11 mouse cellular contexts compared by ENCODE assay signal in genomic region chr5:33217663-33218062, GRCm38 (mm10). TPM values are rescaled to one million over a fixed set of nuclear protein-coding genes. Genes with fewer than 3 reads are reported as not detected.
A peak's percentile ranks its signal among the peaks of the same experiment; 100 is the strongest.
DNase-seq lines count a peak whose midpoint lies in the region; ATAC-seq and TF ChIP-seq lines count a peak whose summit lies in the region.
"Had no signal": no experiment of that assay in that cellular context is flagged by ENCODE, and none has a peak within 500 bp of the region (broad histone marks: within the 10 kb centered on the region; RNA-seq: fewer than 3 reads in every experiment).

No protein-coding gene starts in this region.

- no peak overlapping the region for H3K4me2 ChIP-seq in midbrain, postnatal 0 days (ENCODE audit: low read depth, low read length, poor library complexity, severe bottlenecking)
- H3K4me2 ChIP-seq in stomach, embryonic 16.5 days (ENCODE audit: low read depth, low read length), result peak overlapping the region; percentile 45
- H3K4me2 ChIP-seq: hindbrain, embryonic 12.5 days had no signal

- TF ChIP-seq CTCF in midbrain, postnatal 0 days (IDR thresholded peaks at IDR 0.05), result no peak

- no peak overlapping the region for H3K9ac ChIP-seq in midbrain, postnatal 0 days (replicated peaks; ENCODE audit: low read length, poor library complexity, severe bottlenecking)
- peak overlapping the region; percentile 60 for H3K9ac ChIP-seq in stomach, embryonic 16.5 days (ENCODE audit: low read length)
- H3K9ac ChIP-seq: hindbrain, embryonic 12.5 days had no signal

- peaks cover 79% of the 10 kb centered on the region for H3K4me1 ChIP-seq in heart, embryonic 10.5 days
- H3K4me1 ChIP-seq in midbrain, embryonic 10.5 days, result peaks cover 36% of the 10 kb centered on the region
- no peaks in the 10 kb centered on the region for H3K4me1 ChIP-seq in midbrain, postnatal 0 days (ENCODE audit: insufficient read depth, low read length)
- H3K4me1 ChIP-seq in stomach, embryonic 16.5 days (ENCODE audit: control insufficient read depth, insufficient read depth, low read length), result peaks cover 48% of the 10 kb centered on the region

- peak overlapping the region; percentile 36 for H3K4me3 ChIP-seq in heart, embryonic 10.5 days
- H3K4me3 ChIP-seq in midbrain, embryonic 10.5 days, result no peak overlapping the region
- no peak overlapping the region for H3K4me3 ChIP-seq in midbrain, postnatal 0 days (ENCODE audit: low read depth, low read length)
- H3K4me3 ChIP-seq in stomach, embryonic 16.5 days (replicated peaks; ENCODE audit: low read length), result peak overlapping the region; percentile 33
- H3K4me3 ChIP-seq: hindbrain, embryonic 12.5 days had no signal

- intact Hi-C loops in heart, postnatal 14 days (cut with DNase I), result no loop called here

- no peaks in the 10 kb centered on the region for H3K36me3 ChIP-seq in heart, embryonic 10.5 days
- no peaks in the 10 kb centered on the region for H3K36me3 ChIP-seq in midbrain, embryonic 10.5 days
- no peaks in the 10 kb centered on the region for H3K36me3 ChIP-seq in midbrain, postnatal 0 days (ENCODE audit: insufficient read depth, low read length)
- H3K36me3 ChIP-seq in stomach, embryonic 16.5 days (ENCODE audit: control insufficient read depth, insufficient read depth, low read length), result no peaks in the 10 kb centered on the region
- H3K36me3 ChIP-seq: hindbrain, embryonic 12.5 days had no signal

- ATAC-seq in midbrain, postnatal 0 days (ENCODE audit: low FRiP score), result no peak
- ATAC-seq in stomach, embryonic 16.5 days (ENCODE audit: insufficient read depth, low FRiP score), result peak; percentile 22; the same call in 1 of the 2 replicates
- no peak for ATAC-seq in erythroid progenitor cell, adult 5-6 weeks (replicated peaks; ENCODE audit: low FRiP score, poor library complexity, severe bottlenecking)
- ATAC-seq: forebrain, embryonic 16.5 days had no signal

- WGBS in heart, embryonic 10.5 days, result 14% methylated on average over 3 of the region's 3 CpGs
- 66% methylated on average over 3 of the region's 3 CpGs for WGBS in midbrain, embryonic 10.5 days
- 66% methylated on average over 3 of the region's 3 CpGs for WGBS in midbrain, postnatal 0 days
- 46% methylated on average over 3 of the region's 3 CpGs for WGBS in stomach, embryonic 16.5 days

- no peaks in the 10 kb centered on the region for H3K9me3 ChIP-seq in heart, embryonic 10.5 days
- no peaks in the 10 kb centered on the region for H3K9me3 ChIP-seq in midbrain, embryonic 10.5 days (replicated peaks)
- no peaks in the 10 kb centered on the region for H3K9me3 ChIP-seq in midbrain, postnatal 0 days (ENCODE audit: low read length)
- H3K9me3 ChIP-seq in stomach, embryonic 16.5 days (replicated peaks; ENCODE audit: control insufficient read depth, low read length), result no peaks in the 10 kb centered on the region
- H3K9me3 ChIP-seq: hindbrain, embryonic 12.5 days had no signal

- DNase-seq in heart, embryonic 10.5 days (ENCODE audit: low spot score), result peak; percentile 87
- DNase-seq in heart, postnatal 14 days, result no peak
- DNase-seq in midbrain, embryonic 10.5 days (ENCODE audit: low spot score), result no peak
- no peak for DNase-seq in midbrain, postnatal 0 days (ENCODE audit: low spot score)
- DNase-seq in liver, result peak; percentile 30
- no peak for DNase-seq in ovary, postnatal 10 days (ENCODE audit: low spot score)
- DNase-seq: cerebellum, postnatal 25 days had no signal

- H3K27me3 ChIP-seq in heart, embryonic 10.5 days (ENCODE audit: insufficient read depth, poor library complexity, severe bottlenecking), result no peaks in the 10 kb centered on the region
- H3K27me3 ChIP-seq in midbrain, embryonic 10.5 days (ENCODE audit: low read depth, poor library complexity, severe bottlenecking), result no peaks in the 10 kb centered on the region; the same call in 1 of the 2 replicates
- H3K27me3 ChIP-seq in midbrain, postnatal 0 days (ENCODE audit: insufficient read depth, low read length), result no peaks in the 10 kb centered on the region
- H3K27me3 ChIP-seq in stomach, embryonic 16.5 days (ENCODE audit: control insufficient read depth, insufficient read depth, low read length), result no peaks in the 10 kb centered on the region
- H3K27me3 ChIP-seq: hindbrain, embryonic 12.5 days had no signal

- peak overlapping the region; percentile 89 for H3K27ac ChIP-seq in heart, embryonic 10.5 days
- H3K27ac ChIP-seq in midbrain, embryonic 10.5 days (replicated peaks), result peak overlapping the region; percentile 68
- no peak overlapping the region for H3K27ac ChIP-seq in midbrain, postnatal 0 days (ENCODE audit: low read depth, low read length)
- peak overlapping the region; percentile 95 for H3K27ac ChIP-seq in stomach, embryonic 16.5 days (ENCODE audit: low read length)
- H3K27ac ChIP-seq: hindbrain, embryonic 12.5 days had no signal

RNA-seq across cellular contexts. Expression of gene Spon2, which starts 0.6 kb away (rescaled TPM):
- polyA plus RNA-seq in heart, embryonic 10.5 days (2016; fragmentation: Nextera tagmentation; extraction: Ambion mirVana), result 16.9 and 27.0 TPM in 2 replicates
- 10 to 100 TPM in 1 of 2 experiments, 1 to 10 TPM in 1; 6.4 to 10.7 TPM for total RNA-seq in heart, postnatal 14 days (2021)
- 3.4 and 3.5 TPM in 2 replicates for polyA plus RNA-seq in midbrain, embryonic 10.5 days (2016; fragmentation: Nextera tagmentation; extraction: Ambion mirVana)
- total RNA-seq in midbrain, postnatal 0 days (2014; rRNA removed), result 4.4 and 5.1 TPM in 2 replicates
- polyA plus RNA-seq in midbrain, postnatal 0 days (2015; fragmentation: Nextera tagmentation; extraction: Ambion mirVana), result 2.3 and 2.7 TPM in 2 replicates
- 60.9 and 73.3 TPM in 2 replicates for polyA plus RNA-seq in stomach, embryonic 16.5 days (2015; fragmentation: Nextera tagmentation; extraction: Ambion mirVana)
- 1.1 TPM in 1 of 2 replicates, not detected in the other for total RNA-seq in erythroid progenitor cell, adult 5-6 weeks (2015; ENCODE audit: low replicate concordance)
- total RNA-seq in erythroid progenitor cell, adult 5-6 weeks (2017; ENCODE audit: low replicate concordance), result 1.0 TPM in 1 of 2 replicates, not detected in the other

RNA-seq across cellular contexts. Expression of gene Ctbp1, which starts 57.1 kb away (rescaled TPM):
- 280 and 331 TPM in 2 replicates for polyA plus RNA-seq in heart, embryonic 10.5 days (2016; fragmentation: Nextera tagmentation; extraction: Ambion mirVana)
- 100 to 1,000 TPM; 202 to 211 TPM for total RNA-seq in heart, postnatal 14 days (2021)
- polyA plus RNA-seq in midbrain, embryonic 10.5 days (2016; fragmentation: Nextera tagmentation; extraction: Ambion mirVana), result 484 and 530 TPM in 2 replicates
- 415 and 418 TPM in 2 replicates for total RNA-seq in midbrain, postnatal 0 days (2014; rRNA removed)
- 364 and 377 TPM in 2 replicates for polyA plus RNA-seq in midbrain, postnatal 0 days (2015; fragmentation: Nextera tagmentation; extraction: Ambion mirVana)
- 221 TPM in 2 replicates for polyA plus RNA-seq in stomach, embryonic 16.5 days (2015; fragmentation: Nextera tagmentation; extraction: Ambion mirVana)
- 195 and 222 TPM in 2 replicates for total RNA-seq in erythroid progenitor cell, adult 5-6 weeks (2015; ENCODE audit: low replicate concordance)
- 172 and 302 TPM in 2 replicates for total RNA-seq in erythroid progenitor cell, adult 5-6 weeks (2017; ENCODE audit: low replicate concordance)

Comparison
In these comparisons a context has a peak if more than half of its experiments do, and no peak if none do; other contexts are left out.
1. DNase-seq: peak in heart, embryonic 10.5 days (single experiment) and liver (single experiment); none in heart, postnatal 14 days (0 of 2), midbrain, embryonic 10.5 days (single experiment), midbrain, postnatal 0 days (single experiment) and ovary, postnatal 10 days (single experiment).
2. H3K4me3 ChIP-seq: peak in heart, embryonic 10.5 days (single experiment) and stomach, embryonic 16.5 days (single experiment); none in midbrain, embryonic 10.5 days (single experiment) and midbrain, postnatal 0 days (single experiment).